ENCODE assay signal across 28 mouse cellular contexts in the genomic region with DNA sequence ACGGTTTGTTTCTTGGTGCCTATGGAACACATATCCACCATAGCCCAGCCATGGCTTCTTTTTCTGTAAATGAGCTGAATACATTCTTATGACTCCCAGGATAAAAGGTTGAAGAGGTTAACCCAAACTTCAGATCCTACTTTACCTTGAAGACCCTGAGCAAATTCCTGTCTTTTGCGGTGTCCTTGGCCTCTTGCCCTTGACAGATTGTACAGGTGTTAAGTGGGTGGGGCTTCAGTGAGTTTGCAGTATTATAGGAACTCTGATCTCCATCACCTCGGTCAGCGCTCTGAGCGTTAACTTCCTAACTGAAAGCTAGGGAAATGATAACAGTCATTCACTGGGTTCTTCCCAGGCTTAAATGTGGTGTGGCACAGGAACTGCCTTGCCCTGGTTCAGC.
A peak's percentile ranks its signal among the peaks of the same experiment; 100 is the strongest.
DNase-seq lines count a peak whose midpoint lies in the region; ATAC-seq and TF ChIP-seq lines count a peak whose summit lies in the region.
"Had no signal": no experiment of that assay in that cellular context is flagged by ENCODE, and none has a peak within 500 bp of the region (broad histone marks: within the 10 kb centered on the region; RNA-seq: fewer than 3 reads in every experiment).

No protein-coding gene starts in this region.

- H3K4me1 ChIP-seq in kidney, embryonic 16.5 days (ENCODE audit: insufficient read depth, low read length): 0 out of 2 replicates have a peak, but pooled peaks cover 9% of the 10 kb centered on the region
- peaks cover 17% of the 10 kb centered on the region for H3K4me1 ChIP-seq in liver, adult 2 months (ENCODE audit: control insufficient read depth, insufficient read depth, low read length)
- no peaks in the 10 kb centered on the region for H3K4me1 ChIP-seq in liver, embryonic 12.5 days
- H3K4me1 ChIP-seq: embryonic facial prominence, embryonic 13.5 days; forebrain, embryonic 12.5 days; forebrain, embryonic 15.5 days; heart, embryonic 15.5 days; hindbrain, embryonic 10.5 days; hindbrain, embryonic 13.5 days had no signal

- DNase-seq in kidney, adult 18-20 months: peak; percentile 37
- no peak for DNase-seq in kidney, postnatal 10 days
- no peak for DNase-seq in kidney, postnatal 4 days
- peak; percentile 53 for DNase-seq in liver, adult 2 months (ENCODE audit: extremely low read depth, low read depth, low spot score)
- DNase-seq in R1 (ENCODE audit: low read depth, low spot score): peak; percentile 22
- DNase-seq in embryo, embryonic 10 days (ENCODE audit: low spot score): no peak
- DNase-seq: adrenal gland, adult 2 months; adrenal gland, postnatal 14 days; cerebellum, adult 11 months; cerebellum, adult 2 months; cerebellum, adult 9-11 months; cerebellum, postnatal 25 days; embryo, embryonic 11 days; gastrocnemius, postnatal 25 days; heart, adult 18-20 months; heart, postnatal 10 days; heart, postnatal 36 days had no signal

- ATAC-seq in kidney, embryonic 16.5 days (ENCODE audit: low FRiP score, low TSS enrichment): 0 out of 2 replicates have a peak, but pooled peaks have one; percentile 29
- no peak for ATAC-seq in liver, embryonic 12.5 days
- ATAC-seq: forebrain, embryonic 15.5 days had no signal

- H3K9me3 ChIP-seq in kidney, embryonic 16.5 days (ENCODE audit: low read length): no peaks in the 10 kb centered on the region
- no peaks in the 10 kb centered on the region for H3K9me3 ChIP-seq in liver, embryonic 12.5 days (replicated peaks)
- H3K9me3 ChIP-seq: embryonic facial prominence, embryonic 10.5 days; forebrain, embryonic 12.5 days; forebrain, embryonic 15.5 days; heart, embryonic 12.5 days; heart, embryonic 15.5 days; hindbrain, embryonic 13.5 days had no signal

- H3K79me2 ChIP-seq in liver, adult 2 months (ENCODE audit: control insufficient read depth, insufficient read depth, low read length): no peaks in the 10 kb centered on the region

- no peak overlapping the region for H3K4me2 ChIP-seq in kidney, embryonic 16.5 days (replicated peaks; ENCODE audit: low read depth, low read length)
- no peak overlapping the region for H3K4me2 ChIP-seq in liver, embryonic 12.5 days
- H3K4me2 ChIP-seq: embryonic facial prominence, embryonic 13.5 days; forebrain, embryonic 12.5 days; forebrain, embryonic 15.5 days; heart, embryonic 12.5 days; heart, embryonic 15.5 days; hindbrain, embryonic 13.5 days had no signal

- TF ChIP-seq CTCF in liver, adult 2 months (IDR thresholded peaks at IDR 0.05; ENCODE audit: low read depth, low read length): no peak

- peak overlapping the region; percentile 77 for H3K27ac ChIP-seq in kidney, embryonic 16.5 days (ENCODE audit: low read length)
- H3K27ac ChIP-seq in liver, adult 2 months (replicated peaks; ENCODE audit: insufficient read depth, low read depth, low read length): peak overlapping the region; percentile 92
- H3K27ac ChIP-seq in liver, embryonic 12.5 days: no peak overlapping the region
- H3K27ac ChIP-seq: embryonic facial prominence, embryonic 10.5 days; embryonic facial prominence, embryonic 13.5 days; forebrain, embryonic 12.5 days; forebrain, embryonic 15.5 days; heart, embryonic 15.5 days; hindbrain, embryonic 10.5 days; hindbrain, embryonic 13.5 days had no signal

- 67% methylated on average over 5 of the region's 5 CpGs for WGBS in kidney, embryonic 16.5 days
- WGBS in liver, adult 2 months: 39% methylated on average over 5 of the region's 5 CpGs
- 62% methylated on average over 5 of the region's 5 CpGs for WGBS in liver, embryonic 12.5 days (ENCODE audit: insufficient replicate concordance)

- H3K36me3 ChIP-seq in kidney, embryonic 16.5 days (ENCODE audit: insufficient read depth, low read length): no peaks in the 10 kb centered on the region
- no peaks in the 10 kb centered on the region for H3K36me3 ChIP-seq in liver, adult 2 months (ENCODE audit: control insufficient read depth, insufficient read depth, low read length)
- no peaks in the 10 kb centered on the region for H3K36me3 ChIP-seq in liver, embryonic 12.5 days
- H3K36me3 ChIP-seq: embryonic facial prominence, embryonic 10.5 days; embryonic facial prominence, embryonic 13.5 days; forebrain, embryonic 12.5 days; forebrain, embryonic 15.5 days; heart, embryonic 12.5 days; heart, embryonic 15.5 days; hindbrain, embryonic 10.5 days; hindbrain, embryonic 13.5 days had no signal

- TF ChIP-seq POLR2A in liver, adult 2 months (IDR thresholded peaks at IDR 0.05; ENCODE audit: extremely low read depth, insufficient read depth, low read length): no peak

- no peaks in the 10 kb centered on the region for H3K27me3 ChIP-seq in kidney, embryonic 16.5 days (ENCODE audit: insufficient read depth, low read length)
- H3K27me3 ChIP-seq in liver, adult 2 months (ENCODE audit: control insufficient read depth, insufficient read depth, low read length): no peaks in the 10 kb centered on the region
- no peaks in the 10 kb centered on the region for H3K27me3 ChIP-seq in liver, embryonic 12.5 days (replicated peaks)
- H3K27me3 ChIP-seq: embryonic facial prominence, embryonic 13.5 days; forebrain, embryonic 12.5 days; forebrain, embryonic 15.5 days; heart, embryonic 12.5 days; heart, embryonic 15.5 days; hindbrain, embryonic 13.5 days had no signal

- H3K9ac ChIP-seq in kidney, embryonic 16.5 days (replicated peaks; ENCODE audit: low read length): no peak overlapping the region
- peak overlapping the region; percentile 66 for H3K9ac ChIP-seq in liver, adult 2 months (ENCODE audit: low read depth, low read length)
- H3K9ac ChIP-seq in liver, embryonic 12.5 days: no peak overlapping the region
- H3K9ac ChIP-seq: embryonic facial prominence, embryonic 13.5 days; forebrain, embryonic 12.5 days; forebrain, embryonic 15.5 days; heart, embryonic 12.5 days; heart, embryonic 15.5 days; hindbrain, embryonic 13.5 days had no signal

- H3K4me3 ChIP-seq in kidney, embryonic 16.5 days (ENCODE audit: low read length): no peak overlapping the region
- H3K4me3 ChIP-seq in liver, adult 2 months (ENCODE audit: insufficient read depth, low read depth, low read length): no peak overlapping the region
- H3K4me3 ChIP-seq in liver, embryonic 12.5 days: no peak overlapping the region
- H3K4me3 ChIP-seq: embryonic facial prominence, embryonic 10.5 days; embryonic facial prominence, embryonic 13.5 days; erythroblast, embryonic 14.5 days; forebrain, embryonic 12.5 days; forebrain, embryonic 15.5 days; heart, embryonic 12.5 days; heart, embryonic 15.5 days; hindbrain, embryonic 10.5 days; hindbrain, embryonic 13.5 days had no signal

Comparison
In these comparisons a context has a peak if more than half of its experiments do, and no peak if none do; other contexts are left out.
1. DNase-seq: peak in kidney, adult 18-20 months (single experiment), liver, adult 2 months (single experiment) and R1 (single experiment); none in kidney, postnatal 10 days (single experiment), kidney, postnatal 4 days (0 of 2) and embryo, embryonic 10 days (single experiment).